Mouse (Mus musculus): Measurements from ENCODE around the gene Stard8. TPM values are rescaled to one million over a fixed set of nuclear protein-coding genes. Genes with fewer than 3 reads are reported as not detected.

Stard8 gene
- total RNA-seq, 2 experiments from 2014 or later, result 34.0 to 40.9 TPM

Other genes starting within 250 kb of the Stard8 start
- gene Ophn1, start 112.2 kb upstream of the Stard8 start, total RNA-seq (2021), result 10 to 100 TPM; 10.9 to 12.2 TPM
- gene Yipf6, start 66.9 kb upstream of the Stard8 start, total RNA-seq (2021), result 10 to 100 TPM; 26.0 to 26.4 TPM
- 10 to 100 TPM; 29.9 to 33.3 TPM for gene Efnb1, start 132.9 kb downstream of the Stard8 start, total RNA-seq (2021)